Mouse (Mus musculus) limb, embryonic 14.5 days (tissue): Measurements from ENCODE around the gene Tceal8. TPM values are rescaled to one million over a fixed set of nuclear protein-coding genes. Genes with fewer than 3 reads are reported as not detected.
"Not testable (repeated sequence)": the region's sequence is repeated elsewhere in the genome, so short reads cannot be mapped to it uniquely, and the experiment has no call there.

Experiments used
- ATAC-seq: fragments of 200-750 bp; cut with Nextera tagmentation; 2 replicates; pipeline ENCODE4 v1.8.0; 2017; ENCODE audit warnings: low read depth, moderate number of reproducible peaks, moderate TSS enrichment; ENCODE audit not compliant: low FRiP score
- DNase-seq: peaks from one replicate; pipeline ENCODE4 v3.0.0-alpha.2; 2015; ENCODE audit warnings: low spot score
- H3K27ac ChIP-seq: fragments of 300-500 bp; sonication (generic); replicated peaks from 2 replicates; pipeline ENCODE4 v1.5.1; 2014; ENCODE audit warnings: low read depth, mild to moderate bottlenecking, low read length, moderate library complexity, mixed read lengths
- H3K27me3 ChIP-seq: fragments of 300-500 bp; sonication (generic); 2 replicates; pipeline ENCODE4 v1.6.1; 2014; ENCODE audit warnings: low read length, mixed read lengths; ENCODE audit not compliant: control insufficient read depth, insufficient read depth
- H3K36me3 ChIP-seq: fragments of 300-500 bp; sonication (generic); 2 replicates; pipeline ENCODE4 v1.6.1; 2014; ENCODE audit warnings: mild to moderate bottlenecking, low read length, moderate library complexity, mixed read lengths; ENCODE audit not compliant: control insufficient read depth, insufficient read depth
- H3K4me1 ChIP-seq: fragments of 300-500 bp; sonication (generic); 2 replicates; pipeline ENCODE4 v1.6.1; 2014; ENCODE audit warnings: antibody characterized with exemption, low read length, mixed read lengths; ENCODE audit not compliant: control insufficient read depth, insufficient read depth
- H3K4me2 ChIP-seq: fragments of 300-500 bp; sonication (generic); replicated peaks from 2 replicates; pipeline ENCODE4 v1.6.1; 2014; ENCODE audit warnings: low read depth, mild to moderate bottlenecking, low read length, moderate library complexity; ENCODE audit not compliant: severe bottlenecking
- H3K4me3 ChIP-seq: fragments of 300-500 bp; sonication (generic); replicated peaks from 2 replicates; pipeline ENCODE4 v1.5.1; 2014; ENCODE audit warnings: low read length
- H3K9ac ChIP-seq: fragments of 300-500 bp; sonication (generic); 2 replicates; pipeline ENCODE4 v1.6.1; 2014; ENCODE audit warnings: mild to moderate bottlenecking, low read depth, low read length, moderate library complexity; ENCODE audit not compliant: severe bottlenecking
- H3K9me3 ChIP-seq: fragments of 300-500 bp; sonication (generic); 2 replicates; pipeline ENCODE4 v1.6.1; 2016; ENCODE audit warnings: low read length; ENCODE audit not compliant: control insufficient read depth
- POLR2A ChIP-seq: fragments of 200-500 bp; IDR thresholded peaks from 2 replicates; pipeline ENCODE4 v1.8.0; 2012; ENCODE audit warnings: inconsistent platforms, mild to moderate bottlenecking, moderate library complexity, borderline replicate concordance; ENCODE audit not compliant: insufficient read depth, insufficient read length; ENCODE audit errors: extremely low read depth
- WGBS: fragments of 180-500 bp; shearing (Covaris S2); extraction: QIAGEN DNeasy Blood & Tissue Kit; methylation state at CpG from one replicate; pipeline ENCODE4 v1.1.7; 2014; 5-methylcytosine and 5-hydroxymethylcytosine counted together
- polyA plus RNA-seq, 2 experiments: library from polyadenylated mRNA; depleted of rRNA in 1 of 2; stranded (reverse) in 1 of 2; unstranded in 1 of 2; fragments of >200 nt; fragmentation: Nextera tagmentation in 1 of 2; extraction: Ambion mirVana in 1 of 2; gene quantifications; 2 replicates each; pipeline versions ENCODE4 v1.2.1 to v1.2.3; 2012 to 2014

Tceal8 gene
- polyA plus RNA-seq, 2 experiments = 148 to 216 TPM

DNA sequence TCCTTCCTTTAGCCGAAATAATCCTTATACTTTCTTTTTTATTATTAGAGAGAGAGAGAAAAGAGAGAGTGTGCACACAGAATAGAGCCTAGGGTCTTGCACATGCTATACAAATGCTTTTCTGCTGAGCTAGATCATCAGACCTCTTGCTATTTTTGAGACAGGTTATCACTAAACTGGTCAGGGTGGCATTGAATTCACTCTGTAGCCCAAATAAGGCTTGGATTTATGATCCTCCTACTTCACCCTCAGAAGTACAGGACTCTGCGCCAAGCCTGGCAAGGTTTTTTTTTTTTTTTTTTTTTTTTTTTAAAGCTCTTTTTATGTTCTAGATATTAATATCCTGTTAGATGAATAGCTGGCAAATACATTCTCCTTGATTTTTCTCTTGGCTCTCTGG is 28.4 kb downstream of the Tceal8 start:
- no peak overlapping the region for H3K9ac ChIP-seq
- TF ChIP-seq POLR2A = no peak
- H3K4me3 ChIP-seq = no peak overlapping the region
- no peaks in the 10 kb centered on the region for H3K27me3 ChIP-seq
- H3K4me2 ChIP-seq = no peak overlapping the region
- ATAC-seq (no peak), DNase-seq (no peak)
- no peak overlapping the region for H3K27ac ChIP-seq
- no peaks in the 10 kb centered on the region for H3K36me3 ChIP-seq
- H3K4me1 ChIP-seq = no peaks in the 10 kb centered on the region
- H3K9me3 ChIP-seq = no peaks in the 10 kb centered on the region
- 54% methylated on average over 2 of the region's 2 CpGs for WGBS

DNA sequence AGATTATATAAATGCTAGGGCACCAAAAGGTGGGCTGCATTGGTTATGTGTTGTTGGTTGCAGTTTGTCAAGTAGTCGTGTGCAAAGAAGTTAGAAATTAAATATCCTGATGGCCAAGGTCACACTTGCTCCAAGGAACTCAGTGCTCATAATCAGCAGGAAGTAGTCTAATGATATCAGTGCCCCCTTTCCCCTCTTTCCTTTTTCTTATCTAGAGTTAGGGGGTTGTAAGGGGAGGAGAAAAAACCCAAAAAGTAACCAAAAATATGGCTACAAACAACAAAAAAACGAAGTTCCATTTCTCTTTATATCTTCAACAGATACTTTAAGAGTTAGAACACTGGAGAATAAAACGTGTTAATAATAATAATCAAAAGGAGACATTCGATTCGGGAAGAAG is 30.8 kb downstream of the Tceal8 start:
- Histone ChIP-seq H3K27ac (no peak overlapping the region), H3K4me3 (no peak overlapping the region), H3K36me3 (no peaks in the 10 kb centered on the region), H3K9me3 (no peaks in the 10 kb centered on the region), H3K9ac (no peak overlapping the region), H3K4me1 (no peaks in the 10 kb centered on the region), H3K4me2 (no peak overlapping the region), H3K27me3 (no peaks in the 10 kb centered on the region)
- no peak for TF ChIP-seq POLR2A
- DNase-seq = no peak
- no peak for ATAC-seq
- WGBS = 83% methylated on average over 5 of the region's 5 CpGs

GRCm38 (mm10) chrX:136139640-136140004 is 32.5 kb downstream of the Tceal8 start:
- H3K27ac ChIP-seq, H3K4me1 ChIP-seq, ATAC-seq, H3K9ac ChIP-seq, H3K9me3 ChIP-seq, H3K27me3 ChIP-seq, H3K36me3 ChIP-seq, DNase-seq: not testable (repeated sequence)
- Histone ChIP-seq H3K4me3 (peak overlapping the region; percentile 29), H3K4me2 (peak overlapping the region; percentile 40)
- 19% methylated on average over 5 of the region's 5 CpGs for WGBS

DNA sequence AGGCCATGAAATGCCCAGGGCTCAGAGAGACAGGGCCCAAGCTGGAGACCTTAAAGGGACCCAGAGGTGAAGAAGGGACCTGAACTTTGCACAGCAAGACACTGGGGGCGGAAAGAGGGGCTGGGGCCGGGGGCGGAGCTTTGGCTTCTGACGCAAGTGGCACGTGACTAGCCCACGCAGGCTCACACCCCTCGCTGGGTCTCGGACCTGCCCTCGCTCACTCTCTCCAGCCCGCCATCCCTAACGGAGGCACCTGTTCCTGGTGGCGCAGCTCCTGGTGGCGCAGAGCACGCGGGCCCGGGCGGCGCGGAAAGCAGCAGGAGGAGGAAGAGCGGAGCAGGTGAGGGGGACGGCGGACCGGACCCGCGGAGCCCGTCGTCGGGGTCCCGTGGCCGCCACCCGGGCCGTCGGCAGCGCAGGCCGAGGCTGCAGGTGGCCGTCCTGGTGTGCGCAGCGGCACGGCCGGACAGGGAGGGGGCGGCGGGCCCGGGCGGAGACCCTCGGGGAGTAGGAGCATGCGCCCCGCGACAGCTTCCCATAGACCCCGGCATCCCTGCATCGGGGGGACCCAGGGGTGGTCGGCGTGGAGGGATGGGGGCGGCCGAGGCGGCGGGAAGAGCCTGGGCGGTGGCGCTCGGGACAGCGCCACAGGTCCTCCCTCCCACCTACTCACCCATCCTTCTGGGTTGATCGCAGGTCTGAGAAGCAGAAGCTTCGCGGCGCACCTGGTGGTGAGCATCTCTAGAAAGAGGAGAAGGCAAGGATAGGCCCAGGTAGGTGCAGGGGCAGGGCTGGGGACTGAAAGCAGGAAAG is 33.1 kb downstream of the Tceal8 start, which contains the start of gene Bex4:
Gene Bex4 (plus strand): TSS at position 170 of the 813 bp plus-strand sequence.
- H3K36me3 ChIP-seq, H3K27me3 ChIP-seq, H3K9me3 ChIP-seq, DNase-seq, H3K9ac ChIP-seq, H3K4me1 ChIP-seq, H3K27ac ChIP-seq: not testable (repeated sequence)
- peak within 1 kb of the TSS; percentile 29 for H3K4me3 ChIP-seq
- peak within 1 kb of the TSS; percentile 40 for H3K4me2 ChIP-seq
- WGBS = 0% methylated on average over 1 of the region's 64 CpGs
- peak; percentile 78 for ATAC-seq

- H3K36me3 ChIP-seq = no peaks in the 10 kb centered on the region
- no peak for TF ChIP-seq POLR2A
- no peak overlapping the region for H3K27ac ChIP-seq
- ATAC-seq (no peak), DNase-seq (no peak)
- WGBS = 85% methylated on average over 4 of the region's 4 CpGs
- H3K27me3 ChIP-seq = no peaks in the 10 kb centered on the region
- H3K4me1 ChIP-seq = no peaks in the 10 kb centered on the region
- no peak overlapping the region for H3K4me3 ChIP-seq
- no peaks in the 10 kb centered on the region for H3K9me3 ChIP-seq
- H3K9ac ChIP-seq = no peak overlapping the region
- no peak overlapping the region for H3K4me2 ChIP-seq
Measured at GRCm38 (mm10) chrX:136135559-136135958, 36.6 kb downstream of the Tceal8 start.

GRCm38 (mm10) chrX:136127744-136128064 is 44.4 kb downstream of the Tceal8 start:
- 15% methylated on average over 5 of the region's 5 CpGs for WGBS
- Histone ChIP-seq H3K27ac (no peak overlapping the region), H3K4me3 (no peak overlapping the region), H3K4me2 (no peak overlapping the region), H3K9ac (no peak overlapping the region), H3K27me3 (no peaks in the 10 kb centered on the region), H3K9me3 (no peaks in the 10 kb centered on the region), H3K4me1 (no peaks in the 10 kb centered on the region), H3K36me3 (no peaks in the 10 kb centered on the region)
- DNase-seq = peak; percentile 18
- no peak for TF ChIP-seq POLR2A
- ATAC-seq = no peak
